Mouse (Mus musculus): ENCODE data around the gene Lysmd3.

- no peak for TF ChIP-seq CTCF (IDR thresholded peaks at IDR 0.05; ENCODE audit: borderline replicate concordance, extremely low read depth, insufficient read depth, insufficient read length)
- TF ChIP-seq POLR2A (IDR thresholded peaks at IDR 0.05; ENCODE audit: borderline replicate concordance, extremely low read depth, insufficient read depth, insufficient read length, poor library complexity, severe bottlenecking), result no peak
Observed at GRCm38 (mm10) chr13:81691606-81692005, 34.1 kb downstream of the Lysmd3 start.
